Mouse (Mus musculus) cortical plate, adult 2 months (tissue): ENCODE measurements at regions not wholly inside any gene's neighbourhood (a gene's known extent, or its start where the extent isn't known, plus 50 kb on each side); places are given as distances from the start of the nearest gene placed in this dataset.

Source experiments
- H3K27ac ChIP-seq: fragments of 200-500 bp; 2 replicates; pipeline ENCODE4 v1.5.1; 2012; ENCODE audit warnings: low read length, control low read depth, inconsistent platforms; ENCODE audit not compliant: insufficient read depth
- H3K4me1 ChIP-seq: fragments of 200-500 bp; 2 replicates; pipeline ENCODE4 v1.6.1; 2011; ENCODE audit warnings: low read length; ENCODE audit not compliant: control insufficient read depth, insufficient read depth
- H3K4me3 ChIP-seq: fragments of 200-500 bp; 2 replicates; pipeline ENCODE4 v1.5.1; 2011; ENCODE audit warnings: mild to moderate bottlenecking, low read length, control low read depth; ENCODE audit not compliant: insufficient read depth
- CTCF ChIP-seq: fragments of 200-500 bp; IDR thresholded peaks from 2 replicates; pipeline ENCODE4 v1.5.1; 2011; ENCODE audit warnings: mild to moderate bottlenecking, control low read depth, low read length; ENCODE audit not compliant: insufficient read depth; ENCODE audit errors: extremely low read depth
- POLR2A ChIP-seq: fragments of 200-500 bp; IDR thresholded peaks from 2 replicates; pipeline ENCODE4 v1.6.1; 2011; ENCODE audit warnings: mild to moderate bottlenecking, low read length, control low read depth; ENCODE audit not compliant: insufficient read depth; ENCODE audit errors: extremely low read depth

GRCm38 (mm10) chr15:72381744-72382143 lies 1452.6 kb upstream of the Gm6569 start:
- Histone ChIP-seq H3K4me3 (no peak overlapping the region), H3K4me1 (peaks cover 5% of the 10 kb centered on the region), H3K27ac (no peak overlapping the region)
- no peak for TF ChIP-seq CTCF
- TF ChIP-seq POLR2A: no peak

- peaks cover 3% of the 10 kb centered on the region for H3K4me1 ChIP-seq
- TF ChIP-seq CTCF (no peak), POLR2A (no peak)
- H3K4me3 ChIP-seq: no peak overlapping the region
- H3K27ac ChIP-seq: no peak overlapping the region
Measured at GRCm38 (mm10) chr15:72382521-72382920, 1451.8 kb upstream of the Gm6569 start.

GRCm38 (mm10) chr15:72383062-72383461 lies 1451.3 kb upstream of the Gm6569 start:
- H3K27ac ChIP-seq: no peak overlapping the region
- no peak for TF ChIP-seq POLR2A
- TF ChIP-seq CTCF: no peak
- no peak overlapping the region for H3K4me3 ChIP-seq
- H3K4me1 ChIP-seq: peaks cover 1% of the 10 kb centered on the region; the same call in 1 of the 2 replicates

- TF ChIP-seq POLR2A: no peak
- TF ChIP-seq CTCF: no peak
- H3K4me3 ChIP-seq: no peak overlapping the region
- H3K27ac ChIP-seq: no peak overlapping the region
- peaks cover 1% of the 10 kb centered on the region; the same call in 1 of the 2 replicates for H3K4me1 ChIP-seq
Measured at GRCm38 (mm10) chr15:72383470-72383869, 1450.9 kb upstream of the Gm6569 start.

- H3K4me3 ChIP-seq: no peak overlapping the region
- H3K27ac ChIP-seq: no peak overlapping the region
- no peaks in the 10 kb centered on the region for H3K4me1 ChIP-seq
- TF ChIP-seq CTCF: no peak
- no peak for TF ChIP-seq POLR2A
Measured at GRCm38 (mm10) chr15:72393226-72393625, 1441.1 kb upstream of the Gm6569 start.

- TF ChIP-seq POLR2A: no peak
- no peak for TF ChIP-seq CTCF
- Histone ChIP-seq H3K4me3 (no peak overlapping the region), H3K27ac (no peak overlapping the region), H3K4me1 (no peaks in the 10 kb centered on the region; the same call in 1 of the 2 replicates)
Measured at GRCm38 (mm10) chr15:72411956-72412355, 1422.4 kb upstream of the Gm6569 start.
